Mouse (Mus musculus) limb, embryonic 11.5 days (tissue): ENCODE results near the gene Mllt11. TPM values are rescaled to one million over a fixed set of nuclear protein-coding genes. Genes with fewer than 3 reads are reported as not detected.
A peak's percentile ranks its signal among the peaks of the same experiment; 100 is the strongest.

Experiments used
- ATAC-seq: fragments of 200-750 bp; cut with Nextera tagmentation; 2 replicates; pipeline ENCODE4 v1.8.0; 2017; ENCODE audit warnings: low read depth; ENCODE audit not compliant: insufficient number of reproducible peaks, low FRiP score, low TSS enrichment
- DNase-seq: peaks from one replicate; pipeline ENCODE4 v3.0.0-alpha.2; 2015; ENCODE audit warnings: low spot score
- H3K27ac ChIP-seq: fragments of 300-500 bp; sonication (generic); replicated peaks from 2 replicates; pipeline ENCODE4 v1.5.1; 2014; ENCODE audit warnings: low read depth, mild to moderate bottlenecking, low read length
- H3K27me3 ChIP-seq: fragments of 300-500 bp; sonication (generic); 2 replicates; pipeline ENCODE4 v1.6.1; 2014; ENCODE audit warnings: mild to moderate bottlenecking, low read length, mixed read lengths; ENCODE audit not compliant: control insufficient read depth, insufficient read depth
- H3K36me3 ChIP-seq: fragments of 300-500 bp; sonication (generic); 2 replicates; pipeline ENCODE4 v1.6.1; 2014; ENCODE audit warnings: mild to moderate bottlenecking, low read length, moderate library complexity, mixed read lengths; ENCODE audit not compliant: control insufficient read depth, insufficient read depth
- H3K4me1 ChIP-seq: fragments of 300-500 bp; sonication (generic); 2 replicates; pipeline ENCODE4 v1.6.1; 2014; ENCODE audit warnings: low read length, mixed read lengths; ENCODE audit not compliant: control insufficient read depth, insufficient read depth
- H3K4me2 ChIP-seq: fragments of 300-500 bp; sonication (generic); 2 replicates; pipeline ENCODE4 v1.6.1; 2014; ENCODE audit warnings: low read depth, mild to moderate bottlenecking, moderate library complexity; ENCODE audit not compliant: severe bottlenecking
- H3K4me3 ChIP-seq: fragments of 300-500 bp; sonication (generic); 2 replicates; pipeline ENCODE4 v1.5.1; 2014; ENCODE audit warnings: low read depth, low read length
- H3K9ac ChIP-seq: fragments of 300-500 bp; sonication (generic); 2 replicates; pipeline ENCODE4 v1.6.1; 2014; ENCODE audit warnings: mild to moderate bottlenecking, low read length
- H3K9me3 ChIP-seq: fragments of 300-500 bp; sonication (generic); 2 replicates; pipeline ENCODE4 v1.6.1; 2016; ENCODE audit warnings: low read length; ENCODE audit not compliant: control insufficient read depth
- WGBS: fragments of 180-500 bp; shearing (Covaris S2); extraction: QIAGEN DNeasy Blood & Tissue Kit; methylation state at CpG from one replicate; pipeline ENCODE4 v1.1.7; 2014; 5-methylcytosine and 5-hydroxymethylcytosine counted together
- polyA plus RNA-seq: library from polyadenylated mRNA; unstranded; fragments of >200 nt; fragmentation: Nextera tagmentation; extraction: Ambion mirVana; gene quantifications from 2 replicates; pipeline ENCODE4 v1.2.1, GENCODE M21; 2014

The Mllt11 gene
- 14.8 and 18.2 TPM in 2 replicates for polyA plus RNA-seq

GRCm38 (mm10) chr3:95231298-95232221, at the start of gene Mllt11:
Mllt11 (minus strand) TSS chr3:95232171.
- H3K4me1 ChIP-seq: peaks cover 7% of the 10 kb centered on the region; the same call in 1 of the 2 replicates
- ATAC-seq (no peak), DNase-seq (no peak)
- H3K27ac ChIP-seq: no peak within 1 kb of the TSS
- WGBS: 80% methylated on average over 13 of the region's 13 CpGs
- no peak within 1 kb of the TSS for H3K4me3 ChIP-seq
- peaks cover 34% of the 10 kb centered on the region for H3K36me3 ChIP-seq
- H3K27me3 ChIP-seq: no peaks in the 10 kb centered on the region
- H3K9ac ChIP-seq: peak within 1 kb of the TSS; percentile 13; the same call in 1 of the 2 replicates
- H3K9me3 ChIP-seq: no peaks in the 10 kb centered on the region
- H3K4me2 ChIP-seq: peak within 1 kb of the TSS; percentile 83

GRCm38 (mm10) chr3:95281216-95282126, 49.5 kb upstream of the Mllt11 start, which contains the start of the genes Mindy1 and Prune1:
Mindy1 (plus strand) TSS chr3:95281345.
Prune1 (minus strand) TSS chr3:95282076.
- no peaks in the 10 kb centered on the region for H3K36me3 ChIP-seq
- peak within 1 kb of the TSS; percentile 67 for H3K4me3 ChIP-seq
- peak within 1 kb of the TSS; percentile 76 for H3K9ac ChIP-seq
- H3K27ac ChIP-seq: peak within 1 kb of the TSS; percentile 88
- peak; percentile 99 for DNase-seq
- H3K27me3 ChIP-seq: no peaks in the 10 kb centered on the region
- peaks cover 8% of the 10 kb centered on the region for H3K4me1 ChIP-seq
- no peaks in the 10 kb centered on the region for H3K9me3 ChIP-seq
- H3K4me2 ChIP-seq: peak within 1 kb of the TSS; percentile 62
- ATAC-seq: peak; percentile 88
- WGBS: 1% methylated on average over 53 of the region's 53 CpGs

GRCm38 (mm10) chr3:95280747-95281146, 48.8 kb upstream of the Mllt11 start:
- H3K4me1 ChIP-seq: peaks cover 8% of the 10 kb centered on the region
- H3K9me3 ChIP-seq: no peaks in the 10 kb centered on the region
- H3K36me3 ChIP-seq: no peaks in the 10 kb centered on the region
- no peaks in the 10 kb centered on the region for H3K27me3 ChIP-seq
- H3K9ac ChIP-seq: peak overlapping the region; percentile 38; the same call in 1 of the 2 replicates
- WGBS: 34% methylated on average over 8 of the region's 8 CpGs
- DNase-seq (peak; percentile 29), ATAC-seq (no peak)
- peak overlapping the region; percentile 67 for H3K4me3 ChIP-seq
- H3K4me2 ChIP-seq: peak overlapping the region; percentile 62
- no peak overlapping the region for H3K27ac ChIP-seq

GRCm38 (mm10) chr3:95277149-95277551, 45.2 kb upstream of the Mllt11 start:
- H3K4me2 ChIP-seq: no peak overlapping the region
- WGBS: 89% methylated on average over 1 of the region's 1 CpGs
- no peak overlapping the region for H3K4me3 ChIP-seq
- H3K27me3 ChIP-seq: no peaks in the 10 kb centered on the region
- H3K4me1 ChIP-seq: no peaks in the 10 kb centered on the region
- no peaks in the 10 kb centered on the region for H3K9me3 ChIP-seq
- H3K36me3 ChIP-seq: no peaks in the 10 kb centered on the region
- ATAC-seq: no peak
- H3K9ac ChIP-seq: no peak overlapping the region
- no peak for DNase-seq
- H3K27ac ChIP-seq: no peak overlapping the region

GRCm38 (mm10) chr3:95276428-95276934, 44.5 kb upstream of the Mllt11 start:
- H3K4me1 ChIP-seq: no peaks in the 10 kb centered on the region

GRCm38 (mm10) chr3:95275161-95275560, 43.2 kb upstream of the Mllt11 start:
- no peak for ATAC-seq
- no peaks in the 10 kb centered on the region for H3K27me3 ChIP-seq

More at GRCm38 (mm10) chr3:95276428-95276934, 44.5 kb upstream of the Mllt11 start:
- no peak for ATAC-seq
- H3K36me3 ChIP-seq: no peaks in the 10 kb centered on the region
- no peaks in the 10 kb centered on the region for H3K27me3 ChIP-seq
- no peak overlapping the region for H3K4me3 ChIP-seq
- H3K27ac ChIP-seq: no peak overlapping the region
- H3K9ac ChIP-seq: no peak overlapping the region
- 77% methylated on average over 5 of the region's 5 CpGs for WGBS
- no peak overlapping the region for H3K4me2 ChIP-seq
- H3K9me3 ChIP-seq: no peaks in the 10 kb centered on the region
- no peak for DNase-seq

GRCm38 (mm10) chr3:95274453-95274852, 42.5 kb upstream of the Mllt11 start:
- WGBS: 94% methylated on average over 4 of the region's 4 CpGs
- H3K27me3 ChIP-seq: no peaks in the 10 kb centered on the region
- no peaks in the 10 kb centered on the region for H3K36me3 ChIP-seq
- no peak overlapping the region for H3K4me2 ChIP-seq
- H3K9ac ChIP-seq: no peak overlapping the region
- H3K9me3 ChIP-seq: no peaks in the 10 kb centered on the region
- H3K4me3 ChIP-seq: no peak overlapping the region
- DNase-seq (no peak), ATAC-seq (no peak)
- no peak overlapping the region for H3K27ac ChIP-seq
- no peaks in the 10 kb centered on the region for H3K4me1 ChIP-seq

More at GRCm38 (mm10) chr3:95275161-95275560, 43.2 kb upstream of the Mllt11 start:
- H3K9ac ChIP-seq: no peak overlapping the region
- H3K4me2 ChIP-seq: no peak overlapping the region
- no peak overlapping the region for H3K27ac ChIP-seq
- H3K36me3 ChIP-seq: no peaks in the 10 kb centered on the region
- no peak for DNase-seq
- no peaks in the 10 kb centered on the region for H3K4me1 ChIP-seq
- no peaks in the 10 kb centered on the region for H3K9me3 ChIP-seq
- 81% methylated on average over 6 of the region's 6 CpGs for WGBS
- no peak overlapping the region for H3K4me3 ChIP-seq

- WGBS: 90% methylated on average over 5 of the region's 5 CpGs
- no peaks in the 10 kb centered on the region for H3K4me1 ChIP-seq
- H3K4me3 ChIP-seq: no peak overlapping the region
- no peak overlapping the region for H3K27ac ChIP-seq
- no peaks in the 10 kb centered on the region for H3K9me3 ChIP-seq
- H3K27me3 ChIP-seq: no peaks in the 10 kb centered on the region
- ATAC-seq: no peak
- no peaks in the 10 kb centered on the region for H3K36me3 ChIP-seq
- no peak overlapping the region for H3K4me2 ChIP-seq
- no peak overlapping the region for H3K9ac ChIP-seq
- no peak for DNase-seq
Measured at GRCm38 (mm10) chr3:95273471-95273870, 41.5 kb upstream of the Mllt11 start.
